Mouse (Mus musculus) MEL (cell line): ENCODE results near the gene Atg7. TPM values are rescaled to one million over a fixed set of nuclear protein-coding genes. Genes with fewer than 3 reads are reported as not detected.

Experiments used
- DNase-seq: peaks from one replicate; pipeline ENCODE4 v3.0.0; 2011; ENCODE audit warnings: low read depth, low spot score
- H3K27ac ChIP-seq: 2 replicates; pipeline ENCODE4 v1.5.1; 2012; ENCODE audit warnings: low read depth, mild to moderate bottlenecking, control low read depth, low read length, moderate library complexity; ENCODE audit not compliant: control insufficient read depth
- H3K27me3 ChIP-seq, 2 experiments: fragments of 150-350 bp in 1 of 2; sonication (generic) in 1 of 2; 2 replicates each; pipeline ENCODE4 v1.6.1; 2012; ENCODE audit warnings: low read length in 2 of 2, mild to moderate bottlenecking in 2 of 2, improper control_type of control experiment in 1 of 2, moderate library complexity in 1 of 2; ENCODE audit not compliant: insufficient read depth in 2 of 2, control insufficient read depth in 1 of 2
- H3K36me3 ChIP-seq, 2 experiments: 2 replicates each; pipeline ENCODE4 v1.6.1; 2012 to 2014; ENCODE audit warnings: low read length in 2 of 2, improper control_type of control experiment in 1 of 2, inconsistent platforms in 1 of 2, mild to moderate bottlenecking in 1 of 2; ENCODE audit not compliant: insufficient read depth in 2 of 2, control insufficient read depth in 1 of 2
- H3K4me1 ChIP-seq, 2 experiments: fragments of 150-350 bp in 1 of 2; sonication (generic) in 1 of 2; 2 replicates each; pipeline ENCODE4 v1.6.1; 2012; ENCODE audit warnings: low read length in 2 of 2, improper control_type of control experiment in 1 of 2, mild to moderate bottlenecking in 1 of 2; ENCODE audit not compliant: insufficient read depth in 2 of 2, control insufficient read depth in 1 of 2
- H3K4me3 ChIP-seq, 2 experiments: fragments of 150-350 bp in 1 of 2; sonication (generic) in 1 of 2; 2 replicates each; pipeline ENCODE4 v1.5.1; 2012; ENCODE audit warnings: low read depth in 2 of 2, low read length in 2 of 2, mild to moderate bottlenecking in 2 of 2, moderate library complexity in 2 of 2, control low read depth in 1 of 2, improper control_type of control experiment in 1 of 2; ENCODE audit not compliant: control insufficient read depth in 1 of 2, insufficient read depth in 1 of 2
- H3K79me2 ChIP-seq: 2 replicates; pipeline ENCODE4 v1.6.1; 2012; ENCODE audit warnings: mild to moderate bottlenecking, low read length, moderate library complexity; ENCODE audit not compliant: control insufficient read depth, poor library complexity, insufficient read depth
- H3K9ac ChIP-seq: 2 replicates; pipeline ENCODE4 v1.6.1; 2012; ENCODE audit warnings: low read depth, mild to moderate bottlenecking, control low read depth, low read length, moderate library complexity; ENCODE audit not compliant: control insufficient read depth, poor library complexity, severe bottlenecking
- H3K9me3 ChIP-seq: fragments of 150-350 bp; sonication (generic); replicated peaks from 2 replicates; pipeline ENCODE4 v1.6.1; 2012; ENCODE audit warnings: mild to moderate bottlenecking, low read length, improper control_type of control experiment, moderate library complexity; ENCODE audit not compliant: insufficient read depth
- CHD1 ChIP-seq: IDR thresholded peaks from 2 replicates; pipeline ENCODE4 v1.6.1; 2012; ENCODE audit warnings: low read depth, mild to moderate bottlenecking, inconsistent platforms, low read length, improper control_type of control experiment
- CHD2 ChIP-seq: IDR thresholded peaks from 2 replicates; pipeline ENCODE4 v1.6.1; 2011; ENCODE audit warnings: low read length, improper control_type of control experiment
- CTCF ChIP-seq, 3 experiments: IDR thresholded peaks in 2 of 3; conservative IDR thresholded peaks in 1 of 3; 2 replicates each; pipeline ENCODE4 v1.5.1; 2011 to 2012; ENCODE audit warnings: low read length in 3 of 3, low read depth in 2 of 3, mild to moderate bottlenecking in 2 of 3, improper control_type of control experiment in 1 of 3, inconsistent platforms in 1 of 3, mixed read lengths in 1 of 3, moderate library complexity in 1 of 3; ENCODE audit not compliant: control insufficient read depth in 1 of 3, insufficient read depth in 1 of 3, poor library complexity in 1 of 3, severe bottlenecking in 1 of 3
- ELF1 ChIP-seq: IDR thresholded peaks from 2 replicates; pipeline ENCODE4 v1.6.1; 2014; ENCODE audit warnings: low read depth, mild to moderate bottlenecking, inconsistent platforms, low read length, improper control_type of control experiment, moderate library complexity
- ETS1 ChIP-seq: IDR thresholded peaks from 2 replicates; pipeline ENCODE4 v1.6.1; 2012; ENCODE audit warnings: low read depth, mild to moderate bottlenecking, inconsistent platforms, low read length, improper control_type of control experiment, moderate library complexity
- GABPA ChIP-seq: IDR thresholded peaks from 2 replicates; pipeline ENCODE4 v1.6.1; 2012; ENCODE audit warnings: low read depth, mild to moderate bottlenecking, inconsistent platforms, low read length, improper control_type of control experiment, moderate library complexity
- GATA1 ChIP-seq: IDR thresholded peaks from 2 replicates; pipeline ENCODE4 v1.6.1; 2011; ENCODE audit warnings: low read depth, low read length, improper control_type of control experiment
- HCFC1 ChIP-seq: IDR thresholded peaks from 2 replicates; pipeline ENCODE4 v1.6.1; 2012; ENCODE audit warnings: low read depth, mild to moderate bottlenecking, inconsistent platforms, low read length, improper control_type of control experiment, moderate library complexity
- JUND ChIP-seq: IDR thresholded peaks from 2 replicates; pipeline ENCODE4 v1.6.1; 2011; ENCODE audit warnings: low read depth, mild to moderate bottlenecking, improper control_type of control experiment, low read length
- KAT2A ChIP-seq: conservative IDR thresholded peaks from 2 replicates; pipeline ENCODE4 v1.6.1; 2012; ENCODE audit warnings: low read depth, low read length, improper control_type of control experiment, inconsistent platforms
- MAFK ChIP-seq: IDR thresholded peaks from 2 replicates; pipeline ENCODE4 v1.6.1; 2011; ENCODE audit warnings: low read depth, mild to moderate bottlenecking, low read length, improper control_type of control experiment, borderline replicate concordance
- MAX ChIP-seq: IDR thresholded peaks from 2 replicates; pipeline ENCODE4 v1.6.1; 2011; ENCODE audit warnings: low read length, improper control_type of control experiment
- MAZ ChIP-seq: IDR thresholded peaks from 2 replicates; pipeline ENCODE4 v1.6.1; 2012; ENCODE audit warnings: low read depth, mild to moderate bottlenecking, inconsistent platforms, low read length, improper control_type of control experiment
- MYB ChIP-seq: IDR thresholded peaks from 2 replicates; pipeline ENCODE4 v1.6.1; 2011; ENCODE audit warnings: mild to moderate bottlenecking, low read depth, low read length, improper control_type of control experiment
- POLR2A ChIP-seq, 2 experiments: IDR thresholded peaks; 2 replicates each; pipeline ENCODE4 v1.6.1; 2011 to 2012; ENCODE audit warnings: low read length in 2 of 2, mild to moderate bottlenecking in 2 of 2, control low read depth in 1 of 2, improper control_type of control experiment in 1 of 2, low read depth in 1 of 2, moderate library complexity in 1 of 2; ENCODE audit not compliant: control insufficient read depth in 1 of 2, insufficient read depth in 1 of 2, poor library complexity in 1 of 2
- POLR2AphosphoS5 ChIP-seq: IDR thresholded peaks from 2 replicates; pipeline ENCODE4 v1.6.1; 2012; ENCODE audit warnings: low read depth, borderline replicate concordance, mild to moderate bottlenecking, inconsistent platforms, low read length, moderate library complexity, mixed read lengths
- RAD21 ChIP-seq: IDR thresholded peaks from 2 replicates; pipeline ENCODE4 v1.6.1; 2011; ENCODE audit warnings: mild to moderate bottlenecking, low read depth, low read length, improper control_type of control experiment
- RCOR1 ChIP-seq: IDR thresholded peaks from 2 replicates; pipeline ENCODE4 v1.6.1; 2012; ENCODE audit warnings: low read depth, mild to moderate bottlenecking, inconsistent platforms, low read length, improper control_type of control experiment
- SIN3A ChIP-seq: IDR thresholded peaks from 2 replicates; pipeline ENCODE4 v1.6.1; 2012; ENCODE audit warnings: low read length, improper control_type of control experiment, inconsistent platforms
- SMC3 ChIP-seq: IDR thresholded peaks from 2 replicates; pipeline ENCODE4 v1.6.1; 2011; ENCODE audit warnings: low read depth, low read length, improper control_type of control experiment
- TAL1 ChIP-seq: IDR thresholded peaks from 2 replicates; pipeline ENCODE4 v1.6.1; 2012; ENCODE audit warnings: mild to moderate bottlenecking, inconsistent platforms, low read length, moderate library complexity, mixed read lengths
- TBP ChIP-seq: IDR thresholded peaks from 2 replicates; pipeline ENCODE4 v1.8.0; 2011; ENCODE audit warnings: low read depth, low read length, improper control_type of control experiment
- TCF12 ChIP-seq: IDR thresholded peaks from 2 replicates; pipeline ENCODE4 v1.6.1; 2014; ENCODE audit warnings: low read depth, mild to moderate bottlenecking, inconsistent platforms, low read length, improper control_type of control experiment, moderate library complexity
- ZC3H11A ChIP-seq: IDR thresholded peaks from 2 replicates; pipeline ENCODE4 v1.6.1; 2012; ENCODE audit warnings: low read depth, mild to moderate bottlenecking, inconsistent platforms, low read length, improper control_type of control experiment
- ZMIZ1 ChIP-seq: IDR thresholded peaks from 2 replicates; pipeline ENCODE4 v1.6.1; 2012; ENCODE audit warnings: low read depth, mild to moderate bottlenecking, inconsistent platforms, low read length, improper control_type of control experiment, moderate library complexity
- polyA plus RNA-seq, 2 experiments: library from polyadenylated mRNA; stranded (reverse) in 1 of 2; unstranded in 1 of 2; fragments of >175 nt in 1 of 2; fragments of >200 nt in 1 of 2; gene quantifications; 2 replicates each; pipeline versions ENCODE4 v1.2.1 to v1.2.4; 2012; ENCODE audit warnings: low replicate concordance in 2 of 2, low read depth in 1 of 2; ENCODE audit not compliant: insufficient read length in 2 of 2, insufficient read depth in 1 of 2, missing spikeins in 1 of 2
- total RNA-seq: library from RNA; depleted of rRNA; stranded (reverse); fragments of 300-350 nt; gene quantifications from 2 replicates; pipeline ENCODE4 v1.2.3, GENCODE M21; 2012

Atg7 gene
- total and polyA plus RNA-seq, 3 experiments, result 14.6 TPM; not detected in 1

- no peak overlapping the region for H3K4me3 ChIP-seq
- no peaks in the 10 kb centered on the region for H3K9me3 ChIP-seq
- TF ChIP-seq CHD1 (no peak), JUND (no peak), RAD21 (no peak), MAX (no peak), SIN3A (no peak), POLR2A (IDR thresholded peaks at IDR 0.05; ENCODE audit: control insufficient read depth in 1 of 2, insufficient read depth in 1 of 2, low read depth in 1 of 2, low read length in 2 of 2, poor library complexity in 1 of 2) (no peak), HCFC1 (no peak), CTCF (IDR thresholded peaks at IDR 0.05 in 2 of 3, conservative IDR thresholded peaks at IDR 0.05 in 1 of 3; ENCODE audit: control insufficient read depth in 1 of 3, insufficient read depth in 1 of 3, low read depth in 2 of 3, low read length in 3 of 3, poor library complexity in 1 of 3, severe bottlenecking in 1 of 3) (no peak), TCF12 (no peak), POLR2AphosphoS5 (no peak), GATA1 (no peak), TBP (no peak), MAZ (no peak)
- TF ChIP-seq, all 39 proteins: peak for 0
- Histone ChIP-seq H3K27ac (no peak overlapping the region), H3K4me1 (no peaks in the 10 kb centered on the region), H3K27me3 (no peaks in the 10 kb centered on the region), H3K36me3 (no peaks in the 10 kb centered on the region; a peak in 1 of 4 replicates), H3K79me2 (no peaks in the 10 kb centered on the region), H3K9ac (no peak overlapping the region)
- no peak for DNase-seq
Observed at GRCm38 (mm10) chr6:114891272-114891671, 248.4 kb downstream of the Atg7 start.

- H3K4me3 ChIP-seq, result no peak overlapping the region
- no peak overlapping the region for H3K27ac ChIP-seq
Observed at GRCm38 (mm10) chr6:114891771-114892170, 248.9 kb downstream of the Atg7 start.

GRCm38 (mm10) chr6:114892363-114892762, 249.5 kb downstream of the Atg7 start:
- H3K27ac ChIP-seq, result no peak overlapping the region
- no peaks in the 10 kb centered on the region for H3K27me3 ChIP-seq
- H3K4me3 ChIP-seq, result no peak overlapping the region
- no peaks in the 10 kb centered on the region for H3K79me2 ChIP-seq
- H3K9ac ChIP-seq, result no peak overlapping the region
- no peaks in the 10 kb centered on the region for H3K4me1 ChIP-seq
- TF ChIP-seq POLR2AphosphoS5 (no peak), CHD2 (no peak), TAL1 (no peak), GATA1 (no peak), POLR2A (IDR thresholded peaks at IDR 0.05; ENCODE audit: control insufficient read depth in 1 of 2, insufficient read depth in 1 of 2, low read depth in 1 of 2, low read length in 2 of 2, poor library complexity in 1 of 2) (no peak), ETS1 (no peak), KAT2A (no peak), MAZ (no peak), ZC3H11A (no peak), ELF1 (no peak), SIN3A (no peak), HCFC1 (no peak), MYB (no peak), ZMIZ1 (no peak), SMC3 (no peak)
- no peak for DNase-seq
- H3K36me3 ChIP-seq, result no peaks in the 10 kb centered on the region; a peak in 1 of 4 replicates
- no peaks in the 10 kb centered on the region for H3K9me3 ChIP-seq

More at GRCm38 (mm10) chr6:114891771-114892170, 248.9 kb downstream of the Atg7 start:
- no peaks in the 10 kb centered on the region for H3K79me2 ChIP-seq
- H3K9me3 ChIP-seq, result no peaks in the 10 kb centered on the region
- no peaks in the 10 kb centered on the region; a peak in 1 of 4 replicates for H3K36me3 ChIP-seq
- no peak for DNase-seq
- no peak overlapping the region for H3K9ac ChIP-seq
- no peaks in the 10 kb centered on the region for H3K27me3 ChIP-seq
- TF ChIP-seq MAFK, result no peak
- no peak for TF ChIP-seq RCOR1
- no peak for TF ChIP-seq ELF1
- TF ChIP-seq GABPA, result no peak
- TF ChIP-seq, all 39 proteins: peak for 0
- no peaks in the 10 kb centered on the region for H3K4me1 ChIP-seq
